Mouse (Mus musculus) thymus, postnatal 0 days (tissue): Measurements from ENCODE around the gene Gm10283. TPM values are rescaled to one million over a fixed set of nuclear protein-coding genes. Genes with fewer than 3 reads are reported as not detected.
"Not testable (repeated sequence)": the region's sequence is repeated elsewhere in the genome, so short reads cannot be mapped to it uniquely, and the experiment has no call there.

ENCODE experiments used
- DNase-seq: peaks from one replicate; pipeline ENCODE4 v3.0.0-alpha.2; 2015; ENCODE audit warnings: low spot score
- polyA plus RNA-seq: library from polyadenylated mRNA; unstranded; fragments of >200 nt; fragmentation: Nextera tagmentation; extraction: Ambion mirVana; gene quantifications from 2 replicates; pipeline ENCODE4 v1.2.1, GENCODE M21; 2015

Gm10283 gene
- polyA plus RNA-seq: not detected in 2 replicates

DNA sequence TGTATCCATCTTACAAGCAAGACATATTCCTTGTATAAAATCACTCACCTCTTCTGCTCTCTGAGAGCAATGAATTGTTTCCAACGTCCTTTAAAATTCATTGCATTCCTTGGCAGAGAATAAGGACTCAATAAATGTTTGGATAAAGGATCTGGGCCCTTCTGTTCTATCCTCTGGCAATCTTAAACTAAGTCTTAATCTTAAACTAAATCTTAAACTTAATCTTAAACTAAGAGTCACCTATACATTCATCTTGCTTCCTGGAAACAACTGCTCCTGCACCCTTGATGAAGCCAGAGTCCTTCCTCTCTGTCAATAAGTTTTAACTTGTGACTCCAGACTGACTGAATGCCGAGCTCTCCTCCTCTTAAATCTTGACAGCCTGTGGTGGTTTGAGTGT is at the start of gene Gm10283:
Gene Gm10283, minus strand, starts transcription at position 101 of the 400 bp plus-strand sequence.
- no peak for DNase-seq

DNA sequence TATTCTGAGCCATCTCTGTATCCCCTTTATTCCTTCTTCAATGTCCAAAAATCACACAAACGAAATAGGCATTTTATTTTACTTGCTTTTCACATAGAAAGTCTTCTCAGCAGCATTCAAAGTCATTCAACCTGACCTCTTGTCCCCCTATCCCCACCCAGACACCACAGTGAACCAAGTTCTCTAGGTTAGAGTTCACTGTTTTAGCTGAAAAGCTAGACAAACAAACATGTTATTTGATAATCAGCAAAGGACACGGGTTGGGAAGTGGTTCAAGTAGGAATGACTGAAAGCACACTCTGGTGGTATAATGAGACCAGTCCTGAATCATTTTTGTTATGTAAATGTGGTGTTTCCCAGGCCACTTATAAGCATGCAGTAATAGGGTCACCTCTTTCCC is 31.9 kb upstream of the Gm10283 start:
- no peak for DNase-seq

DNA sequence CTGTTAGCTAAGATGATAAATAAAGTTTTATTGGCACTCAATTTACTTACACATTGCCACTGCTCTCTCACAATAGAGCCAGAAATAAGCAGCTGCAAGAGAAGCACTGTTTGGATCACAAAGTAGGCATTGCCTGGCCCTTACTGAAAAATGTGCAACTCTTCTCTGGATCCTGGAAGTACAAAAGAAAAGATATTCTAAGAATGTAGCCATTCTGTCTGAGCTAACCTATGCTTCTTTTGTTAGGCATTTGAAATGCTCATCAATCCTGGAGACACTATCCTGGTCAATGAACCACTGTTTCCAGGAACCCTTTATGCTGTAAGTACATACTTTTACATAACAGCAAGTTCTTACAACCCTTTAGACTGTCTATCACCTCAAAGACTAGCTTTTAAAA is 15.3 kb upstream of the Gm10283 start:
- no peak for DNase-seq

DNA sequence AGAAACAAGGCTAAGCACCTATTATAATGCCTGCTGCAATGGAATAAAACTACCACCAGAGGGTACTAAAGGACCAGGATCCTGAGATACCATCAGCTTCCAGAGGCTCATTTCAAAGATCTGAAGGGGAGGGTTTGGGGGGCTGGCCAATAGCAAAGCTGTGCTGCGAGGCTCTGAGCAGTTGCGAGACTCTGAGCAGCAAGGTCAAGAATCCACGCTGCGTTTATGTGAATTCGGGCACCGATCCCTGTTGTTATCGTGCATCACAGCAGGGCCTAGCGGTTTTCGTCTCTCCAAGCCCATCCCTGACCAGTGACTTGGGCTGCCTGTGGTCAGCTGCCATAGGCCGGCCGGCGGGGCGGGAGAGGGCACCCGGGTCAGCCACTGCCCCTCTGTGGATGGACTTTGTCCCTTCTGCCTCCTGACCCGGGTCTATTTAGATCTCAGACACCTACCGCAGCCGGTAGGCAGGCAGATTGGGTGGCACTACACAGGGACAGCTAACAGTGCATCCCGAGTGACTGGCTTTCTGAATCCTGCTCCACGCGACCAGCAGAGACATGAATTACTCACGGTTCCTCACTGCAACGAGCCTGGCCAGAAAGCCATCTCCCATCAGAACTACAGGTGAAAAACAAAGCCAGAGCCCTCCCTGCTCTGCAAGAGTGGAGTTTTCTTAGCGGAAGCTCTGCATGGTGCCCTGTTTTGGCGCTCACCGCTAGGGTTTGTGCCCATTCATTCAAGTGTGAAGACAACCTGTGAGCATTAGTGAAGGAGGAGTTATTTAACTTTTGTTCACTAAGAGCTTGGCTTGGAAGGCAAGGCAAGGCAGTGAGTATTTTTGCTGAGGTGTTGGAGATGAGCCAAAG is 2.9 kb upstream of the Gm10283 start, which contains the start of gene Aadat:
Gene Aadat, plus strand, starts transcription at position 280 of the 869 bp plus-strand sequence.
- DNase-seq: peak; percentile 24

DNA sequence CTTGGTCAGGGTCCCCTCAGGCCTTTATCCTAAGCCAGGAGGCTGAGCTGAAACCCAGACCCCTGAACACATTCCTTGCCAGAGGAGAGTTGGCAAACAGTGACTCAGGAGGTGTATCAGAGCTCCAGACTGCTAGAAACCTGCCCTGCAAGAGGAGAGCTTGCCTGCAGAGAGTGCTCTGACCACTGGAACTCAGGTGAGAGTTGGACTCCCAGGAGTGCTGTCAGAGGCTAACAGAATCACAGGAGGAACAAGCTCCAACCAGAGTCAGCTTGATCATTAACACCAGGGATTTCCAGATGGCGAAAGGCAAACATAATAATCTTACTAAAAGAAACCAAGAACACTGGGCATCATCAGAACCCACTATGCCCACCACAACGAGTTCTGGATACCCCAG is 8.0 kb downstream of the Gm10283 start:
- DNase-seq: not testable (repeated sequence)

- no peak for DNase-seq
Observed at GRCm38 (mm10) chr8:60494606-60495005, 8.4 kb downstream of the Gm10283 start.

GRCm38 (mm10) chr8:60492471-60492870 is 10.5 kb downstream of the Gm10283 start:
- no peak for DNase-seq

- DNase-seq: no peak
Observed at GRCm38 (mm10) chr8:60491871-60492270, 11.1 kb downstream of the Gm10283 start.

- DNase-seq: no peak
Observed at GRCm38 (mm10) chr8:60490147-60490546, 12.9 kb downstream of the Gm10283 start.

GRCm38 (mm10) chr8:60466686-60467335 is 36.2 kb downstream of the Gm10283 start:
- peak; percentile 16 for DNase-seq

- no peak for DNase-seq
Observed at GRCm38 (mm10) chr8:60449296-60449695, 53.7 kb downstream of the Gm10283 start.

DNA sequence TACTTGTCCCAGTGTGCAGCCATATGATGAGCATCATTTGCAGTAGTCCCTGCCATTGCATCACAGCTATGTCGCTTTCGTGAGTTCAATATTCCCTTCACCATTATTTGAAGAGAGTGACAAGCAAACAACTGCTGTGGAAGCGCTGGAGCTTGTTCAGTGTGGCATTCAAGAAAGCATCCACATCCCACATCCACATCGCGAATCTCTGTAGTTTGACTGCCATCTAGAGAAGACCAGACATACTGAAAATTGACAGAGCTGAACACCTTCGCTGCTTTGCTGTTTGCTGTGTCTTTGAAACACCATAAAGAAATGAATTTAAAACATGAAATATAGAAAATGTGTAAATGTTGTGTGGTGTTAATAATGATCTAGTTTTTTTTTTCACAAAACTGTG is 58.0 kb downstream of the Gm10283 start:
- no peak for DNase-seq

DNA sequence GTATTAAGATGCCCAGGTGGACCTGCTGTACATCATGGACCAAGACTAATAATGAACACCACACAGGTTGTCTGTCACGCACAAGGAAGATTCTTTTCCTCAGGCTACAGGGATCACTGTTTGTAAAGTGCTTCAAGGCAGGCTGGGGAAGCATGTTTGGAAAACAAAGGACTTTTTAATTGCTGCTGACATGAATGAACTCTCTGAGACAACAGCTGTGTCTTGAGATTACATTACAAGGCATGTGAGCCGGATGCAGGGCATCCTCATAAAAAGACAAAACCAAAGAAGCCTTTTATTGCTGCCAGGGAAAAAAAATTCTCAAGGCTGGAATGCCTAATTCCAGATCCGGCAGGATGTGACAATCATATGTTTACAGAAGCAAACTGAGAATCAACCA is 64.4 kb downstream of the Gm10283 start:
- no peak for DNase-seq

DNA sequence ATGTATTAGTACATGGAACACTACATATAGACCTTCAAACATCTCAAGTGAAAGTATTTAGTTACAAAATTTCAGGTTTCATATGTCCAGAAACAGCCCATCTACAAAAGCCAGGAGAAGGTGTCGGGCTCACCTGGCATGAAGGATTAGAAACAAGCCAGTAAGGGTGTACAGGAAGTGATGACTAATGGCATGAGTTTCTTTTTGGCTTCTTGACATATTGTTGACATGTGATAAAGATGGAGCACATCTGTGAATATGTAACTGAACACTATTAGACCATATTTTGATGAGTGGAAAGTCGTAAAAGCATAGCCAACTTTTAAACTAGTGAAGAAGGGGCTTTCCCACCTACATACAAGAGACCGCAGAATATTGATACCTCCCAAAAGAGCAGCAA is 66.1 kb downstream of the Gm10283 start:
- no peak for DNase-seq

- no peak for DNase-seq
Observed at GRCm38 (mm10) chr8:60432649-60433048, 70.3 kb downstream of the Gm10283 start.

- DNase-seq: no peak
Observed at GRCm38 (mm10) chr8:60406358-60406757, 96.6 kb downstream of the Gm10283 start.

DNA sequence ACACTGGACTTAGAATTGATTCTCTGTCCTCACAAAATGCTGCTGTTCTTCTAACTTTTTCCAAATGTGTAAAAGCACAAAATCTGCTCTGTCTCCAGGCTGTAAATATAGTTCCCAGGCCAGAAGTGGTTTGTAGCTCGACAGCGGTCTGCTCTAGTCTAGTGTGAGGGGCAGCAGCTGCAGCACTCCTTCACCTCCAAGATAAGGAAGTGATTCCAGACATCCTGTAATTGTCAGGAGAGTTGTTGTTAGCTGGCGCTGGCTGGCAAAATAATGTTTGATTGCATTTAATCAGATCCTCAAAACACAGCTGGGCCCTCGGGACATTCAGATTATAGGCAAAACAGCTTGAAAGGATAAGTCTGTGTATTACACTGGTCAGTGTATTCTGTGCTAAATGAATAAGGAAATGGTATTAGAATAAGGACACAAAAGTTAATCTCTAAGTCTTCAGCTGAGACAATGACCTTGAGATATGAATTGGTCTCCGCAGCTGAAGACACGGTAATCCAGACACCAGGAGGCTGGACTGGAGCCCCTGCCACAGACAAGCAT is 97.9 kb downstream of the Gm10283 start:
- DNase-seq: no peak

DNA sequence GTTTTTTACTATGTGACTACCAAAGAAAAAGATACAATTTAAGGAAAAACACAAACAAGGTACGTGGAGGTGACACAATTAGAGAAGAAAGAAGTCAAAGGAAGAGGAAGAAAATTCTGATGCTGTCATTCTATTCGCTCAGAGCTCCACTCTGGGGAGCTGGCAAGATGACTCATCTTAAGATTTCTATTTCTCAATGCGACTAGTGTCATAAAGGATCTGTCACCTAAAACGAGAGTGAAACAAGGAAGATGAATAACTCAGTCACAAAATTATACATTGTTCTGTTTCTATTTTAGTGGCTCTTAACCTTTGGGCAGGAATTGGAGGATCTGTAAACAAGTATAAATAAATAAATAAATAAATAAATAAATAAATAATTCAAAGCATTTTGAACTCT is 109.3 kb downstream of the Gm10283 start:
- no peak for DNase-seq

- DNase-seq: no peak
Observed at GRCm38 (mm10) chr8:60386589-60386988, 116.4 kb downstream of the Gm10283 start.
